Mouse (Mus musculus): ENCODE results near the gene Klk14. TPM values are rescaled to one million over a fixed set of nuclear protein-coding genes. Genes with fewer than 3 reads are reported as not detected.
"Not testable (repeated sequence)": the region's sequence is repeated elsewhere in the genome, so short reads cannot be mapped to it uniquely, and the experiment has no call there.

Klk14 gene
- total RNA-seq (2021), result not detected
- long read RNA-seq, experiment 1, result 0 reads
- long read RNA-seq, experiment 2, result 0 reads

GRCm38 (mm10) chr7:43690118-43690517 is at the start of gene Klk14:
Gene Klk14 (plus strand): TSS chr7:43690418.
- intact Hi-C loops (cut with DNase I; ENCODE audit: low total_unique reads), result no loop called here
- no peak for DNase-seq

GRCm38 (mm10) chr7:43642587-43642986 is 47.6 kb upstream of the Klk14 start:
- intact Hi-C loops (cut with DNase I; ENCODE audit: low total_unique reads), result no loop called here
- no peak for DNase-seq

GRCm38 (mm10) chr7:43643046-43643652 is 47.1 kb upstream of the Klk14 start:
- DNase-seq, result no peak
- intact Hi-C loops (cut with DNase I; ENCODE audit: low total_unique reads), result no loop called here

GRCm38 (mm10) chr7:43652683-43653082 is 37.5 kb upstream of the Klk14 start:
- intact Hi-C loops (cut with DNase I; ENCODE audit: low total_unique reads), result no loop called here
- DNase-seq, result no peak

- DNase-seq, result no peak
- intact Hi-C loops (cut with DNase I; ENCODE audit: low total_unique reads), result no loop called here
Observed at GRCm38 (mm10) chr7:43654519-43654918, 35.7 kb upstream of the Klk14 start.

- DNase-seq, result no peak
- intact Hi-C loops (cut with DNase I; ENCODE audit: low total_unique reads), result no loop called here
Observed at GRCm38 (mm10) chr7:43656232-43656631, 34.0 kb upstream of the Klk14 start.

- intact Hi-C loops (cut with DNase I; ENCODE audit: low total_unique reads), result no loop called here
- no peak for DNase-seq
Observed at GRCm38 (mm10) chr7:43660002-43660401, 30.2 kb upstream of the Klk14 start, which contains the start of gene Siglece. Gene Siglece (minus strand): TSS chr7:43660161.

- intact Hi-C loops (cut with DNase I; ENCODE audit: low total_unique reads), result no loop called here
- DNase-seq, result no peak
Observed at GRCm38 (mm10) chr7:43662804-43663203, 27.4 kb upstream of the Klk14 start.

- intact Hi-C loops (cut with DNase I; ENCODE audit: low total_unique reads); DNase-seq: not testable (repeated sequence)
Observed at GRCm38 (mm10) chr7:43667221-43667620, 23.0 kb upstream of the Klk14 start.

GRCm38 (mm10) chr7:43668582-43668981 is 21.6 kb upstream of the Klk14 start:
- intact Hi-C loops (cut with DNase I; ENCODE audit: low total_unique reads), result no loop called here
- no peak for DNase-seq

GRCm38 (mm10) chr7:43671064-43671808 is 19.0 kb upstream of the Klk14 start:
- intact Hi-C loops (cut with DNase I; ENCODE audit: low total_unique reads), result no loop called here

GRCm38 (mm10) chr7:43671809-43672580 is 18.2 kb upstream of the Klk14 start, which contains the start of gene Ctu1:
Gene Ctu1 (plus strand): TSS chr7:43672016.
- intact Hi-C loops (cut with DNase I; ENCODE audit: low total_unique reads), result no loop called here
- DNase-seq, result peak; percentile 94

More at GRCm38 (mm10) chr7:43671064-43671808, 19.0 kb upstream of the Klk14 start:
- no peak for DNase-seq

GRCm38 (mm10) chr7:43672581-43673260 is 17.5 kb upstream of the Klk14 start:
- intact Hi-C loops (cut with DNase I; ENCODE audit: low total_unique reads), result no loop called here

GRCm38 (mm10) chr7:43675091-43675490 is 15.1 kb upstream of the Klk14 start:
- intact Hi-C loops (cut with DNase I; ENCODE audit: low total_unique reads), result loop anchor here (5.0 kb wide), 1 partner anchor 217 kb away; no protein-coding TSS in a partner anchor
- no peak for DNase-seq

More at GRCm38 (mm10) chr7:43672581-43673260, 17.5 kb upstream of the Klk14 start:
- DNase-seq, result no peak

GRCm38 (mm10) chr7:43678517-43678916 is 11.7 kb upstream of the Klk14 start:
- intact Hi-C loops (cut with DNase I; ENCODE audit: low total_unique reads), result loop anchor here (5.0 kb wide), 1 partner anchor 214 kb away; no protein-coding TSS in a partner anchor
- peak; percentile 37 for DNase-seq

- intact Hi-C loops (cut with DNase I; ENCODE audit: low total_unique reads), result loop anchor here (5.0 kb wide), 1 partner anchor 101 kb away; the partner anchor contains the start of gene Klk10
- peak; percentile 58 for DNase-seq
Observed at GRCm38 (mm10) chr7:43680960-43681359, 9.3 kb upstream of the Klk14 start.

- DNase-seq, result not testable (repeated sequence)
- intact Hi-C loops (cut with DNase I; ENCODE audit: low total_unique reads), result loop anchor here (5.0 kb wide), 1 partner anchor 100 kb away; the partner anchor contains the start of gene Klk10
Observed at GRCm38 (mm10) chr7:43682511-43682910, 7.7 kb upstream of the Klk14 start.

- no peak for DNase-seq
- intact Hi-C loops (cut with DNase I; ENCODE audit: low total_unique reads), result no loop called here
Observed at GRCm38 (mm10) chr7:43685088-43685487, 5.1 kb upstream of the Klk14 start.

- intact Hi-C loops (cut with DNase I; ENCODE audit: low total_unique reads), result no loop called here
- DNase-seq, result no peak
Observed at GRCm38 (mm10) chr7:43710031-43710430, 19.8 kb downstream of the Klk14 start.
